Mouse (Mus musculus): Measurements from ENCODE around the gene Tpx2. TPM values are rescaled to one million over a fixed set of nuclear protein-coding genes. Genes with fewer than 3 reads are reported as not detected.
A peak's percentile ranks its signal among the peaks of the same experiment; 100 is the strongest.

The Tpx2 gene
- polyA plus RNA-seq, 1 experiment from 2014 or later, result 88.3 TPM

DNA sequence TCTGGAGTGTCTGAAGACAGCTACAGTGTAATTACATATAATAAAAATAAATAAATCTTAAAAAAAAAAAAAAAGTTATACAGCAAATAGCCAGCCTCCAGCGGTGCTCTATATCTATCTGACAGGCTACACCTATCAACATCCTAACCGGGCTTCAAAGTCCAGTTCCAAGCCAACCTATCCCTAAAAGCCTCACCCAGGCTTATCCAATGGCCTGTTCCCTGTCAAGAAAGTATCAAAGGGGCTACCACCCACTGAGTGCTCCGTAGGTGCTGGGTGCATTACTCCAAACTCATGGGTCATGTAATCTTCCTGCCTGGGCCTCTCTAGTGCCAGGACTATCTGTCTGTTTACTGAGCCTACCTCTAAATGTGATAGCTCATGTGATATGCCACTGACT lies 39.6 kb upstream of the Tpx2 start:
- H3K9me3 ChIP-seq (ENCODE audit: control insufficient read depth, low read length), result no peaks in the 10 kb centered on the region
- DNase-seq (ENCODE audit: low spot score) (no peak), ATAC-seq (replicated peaks; ENCODE audit: low FRiP score, low TSS enrichment, low read depth) (no peak)
- H3K27me3 ChIP-seq (replicated peaks; ENCODE audit: control insufficient read depth, insufficient read depth, low read length), result no peaks in the 10 kb centered on the region
- no peak overlapping the region for H3K9ac ChIP-seq (ENCODE audit: low read length)
- H3K4me1 ChIP-seq (replicated peaks; ENCODE audit: control insufficient read depth, insufficient read depth, low read length), result peaks cover 16% of the 10 kb centered on the region
- no peak overlapping the region for H3K4me2 ChIP-seq (ENCODE audit: low read length)
- WGBS, result 78% methylated on average over 3 of the region's 3 CpGs
- peaks cover 4% of the 10 kb centered on the region; the same call in 1 of the 2 replicates for H3K36me3 ChIP-seq (ENCODE audit: control insufficient read depth, insufficient read depth, low read length)
- H3K4me3 ChIP-seq (ENCODE audit: low read depth, low read length), result no peak overlapping the region
- no peak overlapping the region for H3K27ac ChIP-seq (ENCODE audit: low read depth)

DNA sequence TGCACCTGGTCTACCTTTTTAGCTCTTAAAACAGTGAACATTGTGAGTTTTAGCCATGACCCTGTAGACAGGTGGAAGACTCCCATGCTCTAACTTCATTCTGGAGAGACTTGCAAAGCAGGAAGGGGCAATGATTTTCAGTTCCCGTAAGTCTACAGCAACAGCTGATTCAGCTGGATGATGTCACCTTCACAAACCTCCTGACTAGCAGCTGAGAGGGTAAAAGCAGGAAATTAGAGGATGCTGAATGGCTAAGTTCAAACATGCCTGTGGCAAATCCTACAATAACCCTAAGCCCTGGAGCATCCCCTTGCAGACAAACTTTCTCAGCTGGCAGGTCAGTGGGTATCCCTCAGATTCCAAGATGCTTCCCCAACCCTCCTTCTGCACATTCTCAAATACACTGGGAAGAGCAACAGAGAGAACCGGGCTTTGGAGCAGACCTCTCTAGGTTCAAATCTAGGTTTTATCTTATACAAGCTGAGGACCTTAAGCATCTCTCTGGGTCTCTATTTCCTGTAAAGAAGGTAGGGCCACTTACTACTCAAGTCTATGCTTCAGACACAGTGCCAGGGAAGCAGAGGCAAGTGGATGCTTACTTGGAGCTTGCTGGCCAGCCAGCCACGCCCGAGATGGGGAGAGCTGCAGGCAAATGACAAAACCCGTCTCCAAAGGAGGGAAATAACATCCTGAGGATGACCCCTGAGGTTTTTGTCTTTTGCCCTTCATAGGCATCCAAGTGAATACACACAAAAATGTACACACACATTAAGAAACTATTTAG lies 37.4 kb upstream of the Tpx2 start:
- Histone ChIP-seq H3K27ac (ENCODE audit: low read depth) (no peak overlapping the region), H3K4me3 (ENCODE audit: low read depth, low read length) (no peak overlapping the region), H3K36me3 (ENCODE audit: control insufficient read depth, insufficient read depth, low read length) (0 out of 2 replicates have a peak, but pooled peaks cover 4% of the 10 kb centered on the region), H3K4me2 (ENCODE audit: low read length) (no peak overlapping the region), H3K9ac (ENCODE audit: low read length) (no peak overlapping the region), H3K27me3 (replicated peaks; ENCODE audit: control insufficient read depth, insufficient read depth, low read length) (no peaks in the 10 kb centered on the region), H3K4me1 (replicated peaks; ENCODE audit: control insufficient read depth, insufficient read depth, low read length) (peaks cover 3% of the 10 kb centered on the region; the same call in 1 of the 2 replicates), H3K9me3 (ENCODE audit: control insufficient read depth, low read length) (no peaks in the 10 kb centered on the region)
- ATAC-seq (replicated peaks; ENCODE audit: low FRiP score, low TSS enrichment, low read depth), result no peak
- DNase-seq (ENCODE audit: low spot score), result no peak
- 72% methylated on average over 5 of the region's 5 CpGs for WGBS

DNA sequence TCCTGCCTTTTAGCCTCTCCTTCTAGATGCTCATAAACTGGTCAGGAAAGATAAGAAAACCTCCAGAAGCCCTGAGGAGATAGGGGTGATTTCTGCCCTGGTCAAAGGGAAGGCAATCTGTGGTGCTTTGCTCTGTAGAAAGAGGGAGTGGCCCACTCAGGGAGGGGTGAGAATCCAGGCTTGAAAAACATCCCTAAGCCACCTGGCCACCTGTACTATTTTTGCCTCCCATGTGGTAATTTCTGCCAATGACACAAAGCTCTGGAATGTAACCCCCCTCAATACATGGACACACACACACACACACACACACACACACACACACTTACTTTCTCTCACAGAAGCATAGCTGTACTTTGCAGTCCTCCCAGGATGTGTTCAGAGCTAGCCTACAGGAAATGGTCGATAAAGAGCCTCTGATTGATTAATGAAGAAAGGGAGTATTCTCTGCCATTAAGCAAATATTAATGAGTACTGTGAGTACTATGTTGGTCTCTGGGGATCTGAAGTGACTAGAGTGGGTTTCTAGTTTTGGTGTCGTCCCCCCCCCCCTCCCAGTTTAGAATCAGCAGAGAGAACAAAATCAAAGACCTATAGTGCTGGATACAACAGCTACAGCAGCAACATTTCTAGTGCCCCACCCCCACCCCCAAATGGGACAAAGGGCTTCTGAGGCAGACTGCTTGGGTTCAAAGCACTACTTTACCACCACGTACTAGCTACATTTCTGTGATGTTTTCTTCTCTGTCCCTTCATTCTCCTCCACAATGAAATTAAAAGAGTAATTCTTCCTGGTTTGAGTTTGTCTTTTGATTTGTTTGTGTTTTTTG lies 36.2 kb upstream of the Tpx2 start:
- DNase-seq (ENCODE audit: low spot score) (no peak), ATAC-seq (replicated peaks; ENCODE audit: low FRiP score, low TSS enrichment, low read depth) (peak; percentile 63; the same call in 1 of the 2 replicates)
- Histone ChIP-seq H3K4me1 (replicated peaks; ENCODE audit: control insufficient read depth, insufficient read depth, low read length) (peaks cover 3% of the 10 kb centered on the region; the same call in 1 of the 2 replicates), H3K9ac (ENCODE audit: low read length) (no peak overlapping the region), H3K4me3 (ENCODE audit: low read depth, low read length) (no peak overlapping the region), H3K9me3 (ENCODE audit: control insufficient read depth, low read length) (no peaks in the 10 kb centered on the region), H3K27ac (ENCODE audit: low read depth) (peak overlapping the region; percentile 33; the same call in 1 of the 2 replicates), H3K4me2 (ENCODE audit: low read length) (no peak overlapping the region), H3K36me3 (ENCODE audit: control insufficient read depth, insufficient read depth, low read length) (no peaks in the 10 kb centered on the region), H3K27me3 (replicated peaks; ENCODE audit: control insufficient read depth, insufficient read depth, low read length) (no peaks in the 10 kb centered on the region)
- WGBS, result 46% methylated on average over 3 of the region's 3 CpGs

DNA sequence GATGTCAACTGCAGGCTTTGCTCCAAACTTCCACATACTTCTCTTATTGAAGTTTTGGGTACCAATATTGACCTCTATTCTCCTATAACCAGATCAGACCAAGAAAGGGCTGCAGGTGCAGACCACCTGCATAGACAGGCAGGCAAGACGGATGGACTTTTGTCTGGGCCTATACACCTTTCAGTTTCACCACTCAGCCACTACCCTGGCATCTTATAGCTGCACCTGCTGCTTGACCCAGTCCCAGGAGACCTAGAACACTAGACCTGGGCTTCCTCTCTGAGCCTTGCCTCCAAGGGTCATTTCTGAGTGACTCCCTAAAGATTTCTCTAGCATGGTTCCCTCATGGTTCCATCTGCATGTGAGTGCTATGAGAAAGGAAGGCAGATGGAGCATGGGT lies 34.5 kb upstream of the Tpx2 start:
- ATAC-seq (replicated peaks; ENCODE audit: low FRiP score, low TSS enrichment, low read depth), result no peak
- DNase-seq (ENCODE audit: low spot score), result no peak
- no peaks in the 10 kb centered on the region for H3K9me3 ChIP-seq (ENCODE audit: control insufficient read depth, low read length)
- 96% methylated on average over 1 of the region's 1 CpGs for WGBS
- no peak overlapping the region for H3K9ac ChIP-seq (ENCODE audit: low read length)
- no peaks in the 10 kb centered on the region for H3K27me3 ChIP-seq (replicated peaks; ENCODE audit: control insufficient read depth, insufficient read depth, low read length)
- no peak overlapping the region for H3K4me3 ChIP-seq (ENCODE audit: low read depth, low read length)
- H3K4me2 ChIP-seq (ENCODE audit: low read length), result no peak overlapping the region
- no peaks in the 10 kb centered on the region for H3K36me3 ChIP-seq (ENCODE audit: control insufficient read depth, insufficient read depth, low read length)
- H3K27ac ChIP-seq (ENCODE audit: low read depth), result no peak overlapping the region
- H3K4me1 ChIP-seq (replicated peaks; ENCODE audit: control insufficient read depth, insufficient read depth, low read length), result peaks cover 10% of the 10 kb centered on the region

DNA sequence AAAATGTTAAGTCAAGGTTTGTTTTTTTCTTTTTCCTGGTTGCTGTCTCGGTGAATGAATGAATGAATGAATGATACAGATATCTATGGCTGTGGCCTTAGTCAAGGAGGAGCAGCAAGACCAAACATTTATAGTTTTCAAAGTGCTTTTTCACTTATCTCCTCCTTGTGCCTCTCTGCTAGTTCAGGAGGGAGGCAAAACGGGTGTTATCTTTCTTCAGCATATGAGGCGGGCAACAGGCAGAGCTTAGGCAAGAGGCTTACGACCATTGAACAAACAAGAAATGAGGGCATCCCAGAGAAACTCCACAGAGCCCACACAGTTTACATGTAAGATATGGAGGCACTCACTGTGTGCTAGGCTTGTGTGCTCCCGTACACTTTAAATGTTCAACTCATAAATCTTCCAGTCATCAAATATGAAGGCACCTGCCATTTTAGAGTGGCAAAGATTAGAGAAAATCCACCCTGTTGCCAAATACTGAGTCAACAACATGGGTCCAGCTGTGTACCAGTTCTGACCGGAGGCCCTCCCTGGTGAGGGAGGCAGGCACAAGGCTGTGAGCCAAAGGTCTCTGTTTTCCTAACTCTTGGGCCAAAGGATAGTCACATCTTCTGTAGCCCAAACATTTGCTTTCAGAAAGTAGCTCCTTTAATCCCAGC lies 33.4 kb upstream of the Tpx2 start:
- Histone ChIP-seq H3K36me3 (ENCODE audit: control insufficient read depth, insufficient read depth, low read length) (peaks cover 5% of the 10 kb centered on the region; the same call in 1 of the 2 replicates), H3K9me3 (ENCODE audit: control insufficient read depth, low read length) (no peaks in the 10 kb centered on the region; the same call in 1 of the 2 replicates), H3K4me3 (ENCODE audit: low read depth, low read length) (no peak overlapping the region), H3K9ac (ENCODE audit: low read length) (no peak overlapping the region), H3K27me3 (replicated peaks; ENCODE audit: control insufficient read depth, insufficient read depth, low read length) (no peaks in the 10 kb centered on the region), H3K27ac (ENCODE audit: low read depth) (no peak overlapping the region), H3K4me1 (replicated peaks; ENCODE audit: control insufficient read depth, insufficient read depth, low read length) (peaks cover 14% of the 10 kb centered on the region), H3K4me2 (ENCODE audit: low read length) (no peak overlapping the region)
- no peak for ATAC-seq (replicated peaks; ENCODE audit: low FRiP score, low TSS enrichment, low read depth)
- WGBS, result 64% methylated on average over 6 of the region's 6 CpGs
- DNase-seq (ENCODE audit: low spot score), result no peak

DNA sequence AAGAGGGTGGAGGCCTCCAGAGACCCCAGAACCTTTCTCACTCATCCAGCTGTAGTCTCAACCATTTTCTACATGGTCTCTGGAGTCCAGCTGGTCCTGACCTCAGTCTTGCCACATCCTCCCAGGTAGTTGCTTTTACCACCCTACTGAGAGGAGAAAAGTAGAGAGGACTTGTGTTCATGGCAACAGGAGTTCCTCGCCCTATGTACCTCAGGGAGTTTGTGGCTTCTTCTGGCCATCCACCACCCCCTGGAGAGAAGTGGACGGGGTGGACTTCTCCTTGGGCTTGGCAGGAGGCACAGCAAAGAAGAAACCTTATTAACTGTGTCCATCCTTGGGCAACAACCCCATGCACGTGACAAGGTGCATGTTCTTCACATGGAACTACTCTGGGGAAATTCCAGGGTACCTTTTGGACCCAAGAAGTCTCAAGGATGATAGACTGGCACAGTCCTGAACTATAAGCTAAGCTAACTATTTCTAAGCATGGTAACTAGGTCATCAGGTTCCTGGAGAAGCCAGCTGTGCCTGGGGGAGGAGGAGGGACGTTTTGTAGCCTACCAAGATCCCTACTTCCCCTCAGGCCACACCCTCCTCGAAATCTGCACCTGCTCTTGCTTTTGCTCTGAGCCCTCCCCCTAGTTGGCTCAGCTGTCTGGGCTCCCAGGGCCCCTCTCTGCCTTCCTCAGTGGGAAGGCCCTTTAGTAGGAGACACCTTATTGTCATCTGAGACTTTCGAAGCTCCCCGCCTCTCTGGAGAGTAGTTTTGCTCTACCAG lies 31.7 kb upstream of the Tpx2 start:
- Histone ChIP-seq H3K4me2 (ENCODE audit: low read length) (no peak overlapping the region), H3K9ac (ENCODE audit: low read length) (no peak overlapping the region), H3K4me3 (ENCODE audit: low read depth, low read length) (no peak overlapping the region), H3K27ac (ENCODE audit: low read depth) (no peak overlapping the region), H3K9me3 (ENCODE audit: control insufficient read depth, low read length) (no peaks in the 10 kb centered on the region; the same call in 1 of the 2 replicates), H3K27me3 (replicated peaks; ENCODE audit: control insufficient read depth, insufficient read depth, low read length) (no peaks in the 10 kb centered on the region), H3K4me1 (replicated peaks; ENCODE audit: control insufficient read depth, insufficient read depth, low read length) (peaks cover 22% of the 10 kb centered on the region), H3K36me3 (ENCODE audit: control insufficient read depth, insufficient read depth, low read length) (peaks cover 13% of the 10 kb centered on the region; the same call in 1 of the 2 replicates)
- ATAC-seq (replicated peaks; ENCODE audit: low FRiP score, low TSS enrichment, low read depth) (no peak), DNase-seq (ENCODE audit: low spot score) (no peak)
- 63% methylated on average over 7 of the region's 7 CpGs for WGBS

DNA sequence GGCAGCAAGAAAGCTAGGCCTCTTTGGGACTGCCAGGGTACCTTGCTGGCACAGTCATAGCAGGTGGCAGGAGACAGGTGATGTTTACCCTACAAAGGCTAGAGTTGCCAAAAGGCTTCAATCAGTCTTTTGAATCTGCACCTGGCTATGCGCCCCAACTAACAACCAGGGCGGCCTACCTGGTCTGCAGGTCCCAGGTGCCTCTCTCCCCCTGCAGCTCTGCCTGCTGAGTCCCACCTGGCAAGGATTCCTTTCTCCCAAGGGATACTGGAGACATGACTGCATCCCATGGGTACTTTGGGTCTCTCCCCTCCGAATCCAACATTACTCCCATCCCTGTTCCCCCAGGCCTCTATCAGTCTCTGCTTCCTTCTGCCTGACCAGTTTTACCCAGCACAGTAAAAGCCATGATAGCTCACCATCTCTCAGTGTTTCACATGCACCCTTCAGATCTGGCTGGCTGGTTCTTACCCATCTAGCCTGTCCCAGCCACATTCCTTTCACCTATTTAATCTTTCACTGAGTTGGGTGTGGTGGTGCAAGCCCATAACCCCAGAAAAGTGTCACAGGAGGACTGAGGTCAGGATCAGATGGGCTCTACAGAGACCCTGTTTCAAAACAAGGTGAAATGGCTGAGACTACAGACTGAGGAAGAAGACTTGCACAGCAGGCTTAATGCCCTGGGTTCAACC lies 31.0 kb upstream of the Tpx2 start:
- H3K27me3 ChIP-seq (replicated peaks; ENCODE audit: control insufficient read depth, insufficient read depth, low read length), result no peaks in the 10 kb centered on the region
- no peak overlapping the region for H3K4me3 ChIP-seq (ENCODE audit: low read depth, low read length)
- ATAC-seq (replicated peaks; ENCODE audit: low FRiP score, low TSS enrichment, low read depth) (no peak), DNase-seq (ENCODE audit: low spot score) (no peak)
- peaks cover 29% of the 10 kb centered on the region for H3K4me1 ChIP-seq (replicated peaks; ENCODE audit: control insufficient read depth, insufficient read depth, low read length)
- no peaks in the 10 kb centered on the region; the same call in 1 of the 2 replicates for H3K9me3 ChIP-seq (ENCODE audit: control insufficient read depth, low read length)
- H3K4me2 ChIP-seq (ENCODE audit: low read length), result no peak overlapping the region
- no peak overlapping the region for H3K27ac ChIP-seq (ENCODE audit: low read depth)
- peaks cover 14% of the 10 kb centered on the region for H3K36me3 ChIP-seq (ENCODE audit: control insufficient read depth, insufficient read depth, low read length)
- H3K9ac ChIP-seq (ENCODE audit: low read length), result no peak overlapping the region
- WGBS, result 72% methylated on average over 3 of the region's 3 CpGs
